Mouse (Mus musculus): Measurements from ENCODE around the gene Cfap44.

GRCm38 (mm10) chr16:44475281-44475680 lies 80.7 kb downstream of the Cfap44 start:
- TF ChIP-seq CTCF (IDR thresholded peaks at IDR 0.05; ENCODE audit: low read depth) (no peak), EP300 (IDR thresholded peaks at IDR 0.05; ENCODE audit: low read depth) (no peak)
